Mouse (Mus musculus): ENCODE results near the gene Gm5105. TPM values are rescaled to one million over a fixed set of nuclear protein-coding genes. Genes with fewer than 3 reads are reported as not detected.

Gm5105 gene
- polyA plus RNA-seq, 1 experiment = not detected

- TF ChIP-seq FLI1 (IDR thresholded peaks at IDR 0.05; ENCODE audit: low read length) = no peak
- no peak for TF ChIP-seq GATA1 (IDR thresholded peaks at IDR 0.05; ENCODE audit: borderline replicate concordance, low read length)
Measured at GRCm38 (mm10) chr3:138006896-138007295, 60.3 kb downstream of the Gm5105 start.

GRCm38 (mm10) chr3:138003264-138003663 lies 63.9 kb downstream of the Gm5105 start:
- Histone ChIP-seq H3K4me1 (peaks cover 57% of the 10 kb centered on the region), H3K27me3 (replicated peaks) (no peaks in the 10 kb centered on the region), H3K9me3 (peaks cover 7% of the 10 kb centered on the region), H3K4me3 (replicated peaks) (no peak overlapping the region), H3K36me3 (replicated peaks; ENCODE audit: low read length) (peaks cover 5% of the 10 kb centered on the region)
- no peak for TF ChIP-seq FLI1 (IDR thresholded peaks at IDR 0.05; ENCODE audit: low read length)
- TF ChIP-seq GATA1 (IDR thresholded peaks at IDR 0.05; ENCODE audit: borderline replicate concordance, low read length) = no peak

More at GRCm38 (mm10) chr3:138006896-138007295, 60.3 kb downstream of the Gm5105 start:
- Histone ChIP-seq H3K4me3 (replicated peaks) (no peak overlapping the region), H3K9me3 (peaks cover 7% of the 10 kb centered on the region), H3K36me3 (replicated peaks; ENCODE audit: low read length) (peaks cover 5% of the 10 kb centered on the region), H3K4me1 (peaks cover 45% of the 10 kb centered on the region), H3K27me3 (replicated peaks) (no peaks in the 10 kb centered on the region)

- Histone ChIP-seq H3K9me3 (peaks cover 7% of the 10 kb centered on the region), H3K4me3 (replicated peaks) (peak overlapping the region; percentile 55), H3K36me3 (replicated peaks; ENCODE audit: low read length) (peaks cover 5% of the 10 kb centered on the region), H3K4me1 (peaks cover 56% of the 10 kb centered on the region), H3K27me3 (replicated peaks) (no peaks in the 10 kb centered on the region)
- TF ChIP-seq FLI1 (IDR thresholded peaks at IDR 0.05; ENCODE audit: low read length) (no peak), GATA1 (IDR thresholded peaks at IDR 0.05; ENCODE audit: borderline replicate concordance, low read length) (no peak)
Measured at GRCm38 (mm10) chr3:138002545-138002944, 64.6 kb downstream of the Gm5105 start.

GRCm38 (mm10) chr3:138001865-138002264 lies 65.3 kb downstream of the Gm5105 start:
- TF ChIP-seq FLI1 (IDR thresholded peaks at IDR 0.05; ENCODE audit: low read length) = no peak
- no peak for TF ChIP-seq GATA1 (IDR thresholded peaks at IDR 0.05; ENCODE audit: borderline replicate concordance, low read length)
- Histone ChIP-seq H3K9me3 (peaks cover 7% of the 10 kb centered on the region), H3K4me1 (peaks cover 51% of the 10 kb centered on the region), H3K36me3 (replicated peaks; ENCODE audit: low read length) (peaks cover 5% of the 10 kb centered on the region), H3K4me3 (replicated peaks) (peak overlapping the region; percentile 59), H3K27me3 (replicated peaks) (no peaks in the 10 kb centered on the region)

- Histone ChIP-seq H3K27me3 (replicated peaks) (peaks cover 1% of the 10 kb centered on the region), H3K4me3 (replicated peaks) (no peak overlapping the region), H3K36me3 (replicated peaks; ENCODE audit: low read length) (peaks cover 5% of the 10 kb centered on the region), H3K4me1 (peaks cover 48% of the 10 kb centered on the region), H3K9me3 (peaks cover 7% of the 10 kb centered on the region)
- TF ChIP-seq GATA1 (IDR thresholded peaks at IDR 0.05; ENCODE audit: borderline replicate concordance, low read length) (no peak), FLI1 (IDR thresholded peaks at IDR 0.05; ENCODE audit: low read length) (no peak)
Measured at GRCm38 (mm10) chr3:138000724-138001069, 66.5 kb downstream of the Gm5105 start.

- peaks cover 1% of the 10 kb centered on the region for H3K27me3 ChIP-seq (replicated peaks)
- peaks cover 48% of the 10 kb centered on the region for H3K4me1 ChIP-seq
- H3K36me3 ChIP-seq (replicated peaks; ENCODE audit: low read length) = peaks cover 3% of the 10 kb centered on the region
- TF ChIP-seq FLI1 (IDR thresholded peaks at IDR 0.05; ENCODE audit: low read length) = no peak
- TF ChIP-seq GATA1 (IDR thresholded peaks at IDR 0.05; ENCODE audit: borderline replicate concordance, low read length) = no peak
- H3K9me3 ChIP-seq = peaks cover 5% of the 10 kb centered on the region
- H3K4me3 ChIP-seq (replicated peaks) = no peak overlapping the region
Measured at GRCm38 (mm10) chr3:138000062-138000723, 67.0 kb downstream of the Gm5105 start.

GRCm38 (mm10) chr3:137999224-137999790 lies 67.9 kb downstream of the Gm5105 start:
- no peak overlapping the region for H3K4me3 ChIP-seq (replicated peaks)

More at GRCm38 (mm10) chr3:137999224-137999790, 67.9 kb downstream of the Gm5105 start:
- TF ChIP-seq GATA1 (IDR thresholded peaks at IDR 0.05; ENCODE audit: borderline replicate concordance, low read length) (no peak), FLI1 (IDR thresholded peaks at IDR 0.05; ENCODE audit: low read length) (no peak)
- Histone ChIP-seq H3K9me3 (no peaks in the 10 kb centered on the region), H3K4me1 (peaks cover 48% of the 10 kb centered on the region), H3K27me3 (replicated peaks) (peaks cover 6% of the 10 kb centered on the region), H3K36me3 (replicated peaks; ENCODE audit: low read length) (no peaks in the 10 kb centered on the region)

Other genes starting within 250 kb of the Gm5105 start
- gene H2afz, start 202.9 kb downstream of the Gm5105 start, polyA plus RNA-seq (2012; ENCODE audit: insufficient read depth, low replicate concordance) = 1,556 and 2,515 TPM in 2 replicates
- gene Dnajb14, start 199.7 kb downstream of the Gm5105 start, polyA plus RNA-seq (2012; ENCODE audit: insufficient read depth, low replicate concordance) = 0.76 and 2.5 TPM in 2 replicates
- gene Lamtor3, start 148.9 kb downstream of the Gm5105 start, polyA plus RNA-seq (2012; ENCODE audit: insufficient read depth, low replicate concordance) = 5.9 and 25.2 TPM in 2 replicates
- 8.0 and 32.0 TPM in 2 replicates for gene Dapp1, start 85.8 kb downstream of the Gm5105 start, polyA plus RNA-seq (2012; ENCODE audit: insufficient read depth, low replicate concordance)
- 0.03 TPM in 1 of 2 replicates, not detected in the other for gene 1110002E22Rik, start 2.3 kb downstream of the Gm5105 start, polyA plus RNA-seq (2012; ENCODE audit: insufficient read depth, low replicate concordance)
- 0.78 and 3.1 TPM in 2 replicates for gene Trmt10a, start 76.1 kb upstream of the Gm5105 start, polyA plus RNA-seq (2012; ENCODE audit: insufficient read depth, low replicate concordance)
- 0.41 TPM in 1 of 2 replicates, not detected in the other for gene Mttp, start 77.6 kb upstream of the Gm5105 start, polyA plus RNA-seq (2012; ENCODE audit: insufficient read depth, low replicate concordance)
- not detected in 2 replicates for gene 4930579F01Rik, start 126.4 kb upstream of the Gm5105 start, polyA plus RNA-seq (2012; ENCODE audit: insufficient read depth, low replicate concordance)
- not detected in 2 replicates for gene Adh7, start 150.4 kb upstream of the Gm5105 start, polyA plus RNA-seq (2012; ENCODE audit: insufficient read depth, low replicate concordance)
- gene Adh1, start 193.6 kb upstream of the Gm5105 start, polyA plus RNA-seq (2012; ENCODE audit: insufficient read depth, low replicate concordance) = 0.11 TPM in 1 of 2 replicates, not detected in the other
- gene Adh6a, start 245.9 kb upstream of the Gm5105 start, polyA plus RNA-seq (2012; ENCODE audit: insufficient read depth, low replicate concordance) = not detected in 2 replicates